ENCODE assay signal across 16 mouse cellular contexts in genomic region chr12:89722462-89722861, GRCm38 (mm10).
DNase-seq lines count a peak whose midpoint lies in the region; ATAC-seq and TF ChIP-seq lines count a peak whose summit lies in the region.
"Had no signal": no experiment of that assay in that cellular context is flagged by ENCODE, and none has a peak within 500 bp of the region (broad histone marks: within the 10 kb centered on the region; RNA-seq: fewer than 3 reads in every experiment).

No protein-coding gene starts in this region.

- no peaks in the 10 kb centered on the region for H3K4me1 ChIP-seq in intestine, postnatal 0 days (replicated peaks; ENCODE audit: control insufficient read depth, insufficient read depth, low read length)
- H3K4me1 ChIP-seq: intestine, embryonic 15.5 days; limb, embryonic 15.5 days had no signal

- no peak overlapping the region for H3K27ac ChIP-seq in intestine, postnatal 0 days (ENCODE audit: low read depth, low read length)
- H3K27ac ChIP-seq: intestine, embryonic 15.5 days; limb, embryonic 15.5 days had no signal

- no peaks in the 10 kb centered on the region for H3K27me3 ChIP-seq in intestine, postnatal 0 days (replicated peaks; ENCODE audit: control insufficient read depth, insufficient read depth, low read length)
- H3K27me3 ChIP-seq: heart, embryonic 12.5 days; intestine, embryonic 15.5 days; limb, embryonic 15.5 days had no signal

- no peak overlapping the region for H3K9ac ChIP-seq in intestine, postnatal 0 days (ENCODE audit: low read depth, low read length)
- H3K9ac ChIP-seq: heart, embryonic 12.5 days; intestine, embryonic 15.5 days; limb, embryonic 15.5 days had no signal

- H3K4me2 ChIP-seq in intestine, postnatal 0 days (replicated peaks; ENCODE audit: low read depth): no peak overlapping the region
- H3K4me2 ChIP-seq: heart, embryonic 12.5 days; intestine, embryonic 15.5 days; limb, embryonic 15.5 days had no signal

- peak; percentile 44 to 48 for DNase-seq in cerebellum, postnatal 25 days
- no peak for DNase-seq in cerebellum, adult 8-10 months
- DNase-seq in brain, adult 2 months (ENCODE audit: low read depth, low spot score): peak; percentile 83
- peak; percentile 56 to 68 for DNase-seq in layer of hippocampus, adult 18-20 months (ENCODE audit: low spot score in 2 of 2)
- peak; percentile 71 for DNase-seq in right cerebral cortex, adult 18-20 months
- no peak for DNase-seq in kidney, adult 9 months
- DNase-seq in spleen, postnatal 36 days (ENCODE audit: low spot score in 2 of 2): no peak
- DNase-seq: gastrocnemius, postnatal 14 days; kidney, postnatal 36 days; lung, adult 2 months; thymus, adult 18-20 months had no signal

- ATAC-seq in intestine, postnatal 0 days: no peak
- ATAC-seq: intestine, embryonic 15.5 days had no signal

- no peak overlapping the region for H3K4me3 ChIP-seq in intestine, postnatal 0 days (ENCODE audit: low read depth, low read length)
- H3K4me3 ChIP-seq: heart, embryonic 12.5 days; intestine, embryonic 15.5 days; limb, embryonic 15.5 days had no signal

- no peak for TF ChIP-seq CTCF in intestine, postnatal 0 days (IDR thresholded peaks at IDR 0.05; ENCODE audit: low read depth)

- no peaks in the 10 kb centered on the region for H3K9me3 ChIP-seq in intestine, postnatal 0 days (ENCODE audit: control insufficient read depth)
- H3K9me3 ChIP-seq: heart, embryonic 12.5 days; intestine, embryonic 15.5 days; limb, embryonic 15.5 days had no signal

- 85% methylated on average over 14 of the region's 14 CpGs for WGBS in intestine, postnatal 0 days

- H3K36me3 ChIP-seq in intestine, postnatal 0 days (ENCODE audit: control insufficient read depth, insufficient read depth): no peaks in the 10 kb centered on the region
- H3K36me3 ChIP-seq: G1E; heart, embryonic 12.5 days; intestine, embryonic 15.5 days; limb, embryonic 15.5 days had no signal

Comparison
In these comparisons a context has a peak if more than half of its experiments do, and no peak if none do; other contexts are left out.
1. DNase-seq: peak in cerebellum, postnatal 25 days (2 of 2), brain, adult 2 months (single experiment), layer of hippocampus, adult 18-20 months (2 of 2) and right cerebral cortex, adult 18-20 months (single experiment); none in cerebellum, adult 8-10 months (single experiment), kidney, adult 9 months (single experiment) and spleen, postnatal 36 days (0 of 2).